Mouse (Mus musculus) embryo, embryonic 11 days (tissue): ENCODE data around the gene Epyc.
"Not testable (repeated sequence)": the region's sequence is repeated elsewhere in the genome, so short reads cannot be mapped to it uniquely, and the experiment has no call there.

Experiments
- DNase-seq: peaks from one replicate; pipeline ENCODE4 v3.0.0-alpha.2; 2015

Gene Epyc

GRCm38 (mm10) chr10:97715289-97715906 lies 71.5 kb downstream of the Epyc start:
- no peak for DNase-seq

- DNase-seq: no peak
These were observed 73.4 kb downstream of the Epyc start for GRCm38 (mm10) chr10:97717233-97717632.

- DNase-seq: no peak
These were observed 74.2 kb downstream of the Epyc start for GRCm38 (mm10) chr10:97718021-97718420.

- DNase-seq: no peak
These were observed 76.8 kb downstream of the Epyc start for GRCm38 (mm10) chr10:97720625-97721024.

- DNase-seq: no peak
These were observed 78.8 kb downstream of the Epyc start for GRCm38 (mm10) chr10:97722709-97723108.

- DNase-seq: no peak
These were observed 82.1 kb downstream of the Epyc start for GRCm38 (mm10) chr10:97725929-97726328.

- DNase-seq: not testable (repeated sequence)
These were observed 82.8 kb downstream of the Epyc start, which contains the start of gene C030005K15Rik for GRCm38 (mm10) chr10:97726655-97727054. Gene C030005K15Rik (minus strand): TSS chr10:97726755.
